Mouse (Mus musculus): ENCODE data around the gene Spry2. TPM values are rescaled to one million over a fixed set of nuclear protein-coding genes. Genes with fewer than 3 reads are reported as not detected.
A peak's percentile ranks its signal among the peaks of the same experiment; 100 is the strongest.

The Spry2 gene
- polyA plus RNA-seq, 2 experiments = 1.1 to 3.1 TPM

- peak overlapping the region; percentile 62 to 64 for H3K4me3 ChIP-seq (ENCODE audit: insufficient read depth in 1 of 2, low read depth in 2 of 2, low read length in 2 of 2)
- ATAC-seq (ENCODE audit: insufficient read depth) (0 out of 2 replicates have a peak, but pooled peaks have one; percentile 12), DNase-seq (ENCODE audit: low read depth in 3 of 3, low spot score in 3 of 3) (no peak)
- H3K9ac ChIP-seq (replicated peaks) = no peak overlapping the region
- peak overlapping the region; percentile 69 for H3K4me2 ChIP-seq (ENCODE audit: low read depth)
- peaks cover 0 to 6% of the 10 kb centered on the region in 2 experiments; a peak in 1 of 4 replicates for H3K4me1 ChIP-seq (replicated peaks; ENCODE audit: control insufficient read depth in 2 of 2, insufficient read depth in 2 of 2, low read length in 1 of 2)
- under 1% methylated on average over 58 of the region's 58 CpGs for WGBS (ENCODE audit: insufficient replicate concordance)
- no peaks in the 10 kb centered on the region for H3K9me3 ChIP-seq (ENCODE audit: control insufficient read depth, low read length)
- TF ChIP-seq EP300 (IDR thresholded peaks at IDR 0.05; ENCODE audit: low read depth) (no peak), CTCF (IDR thresholded peaks at IDR 0.05; ENCODE audit: low read depth) (peak; percentile 65)
- no peaks in the 10 kb centered on the region for H3K36me3 ChIP-seq (replicated peaks; ENCODE audit: control insufficient read depth, insufficient read depth, low read depth)
- no peak overlapping the region for H3K27ac ChIP-seq
- peaks cover 40% of the 10 kb centered on the region for H3K27me3 ChIP-seq (ENCODE audit: control insufficient read depth, insufficient read depth, low read length)
Measured at GRCm38 (mm10) chr14:105898266-105899111, 1.9 kb upstream of the Spry2 start.

- WGBS (ENCODE audit: insufficient replicate concordance) = 0% methylated on average over 19 of the region's 28 CpGs
Measured at GRCm38 (mm10) chr14:105897569-105898101, 1.0 kb upstream of the Spry2 start.

DNA sequence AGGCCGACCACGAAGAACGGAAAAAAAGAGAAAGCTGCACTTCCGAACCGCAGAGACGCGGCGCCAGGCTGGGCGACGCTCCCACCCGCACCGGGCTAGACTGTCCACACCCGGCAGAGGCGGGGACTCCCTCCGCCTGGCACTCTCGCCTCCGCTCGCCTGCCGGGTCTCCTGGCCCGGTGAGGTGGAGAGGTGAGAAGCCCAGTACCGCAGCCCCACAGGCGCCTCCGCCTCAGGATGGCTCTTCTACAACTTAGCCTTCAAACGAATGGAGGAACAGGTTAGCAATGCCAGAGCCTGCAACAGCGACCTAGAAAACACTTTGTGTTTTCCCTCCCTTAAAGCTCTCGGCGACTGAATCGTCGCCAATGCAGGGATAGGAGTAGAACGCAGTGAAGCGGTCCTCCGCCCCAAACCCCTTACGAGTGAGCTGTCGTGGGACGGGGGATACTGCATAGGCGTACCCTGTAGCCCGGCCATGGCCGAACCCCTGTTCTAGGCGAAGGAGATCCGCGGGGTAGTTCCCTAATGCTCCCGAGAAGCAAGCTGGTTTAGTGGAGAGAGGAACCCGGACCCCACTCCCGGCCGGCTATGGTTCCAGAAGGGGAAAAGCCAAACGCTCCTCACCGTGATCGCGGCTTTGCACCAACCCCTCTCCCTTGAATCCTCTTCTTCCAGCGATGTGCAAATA, 513 bp downstream of the Spry2 start:
- H3K36me3 ChIP-seq (replicated peaks; ENCODE audit: control insufficient read depth, insufficient read depth, low read depth) = no peaks in the 10 kb centered on the region
- no peaks in the 10 kb centered on the region for H3K9me3 ChIP-seq (ENCODE audit: control insufficient read depth, low read length)
- H3K4me1 ChIP-seq (replicated peaks; ENCODE audit: control insufficient read depth in 2 of 2, insufficient read depth in 2 of 2, low read length in 1 of 2) = peaks cover 0 to 6% of the 10 kb centered on the region in 2 experiments; a peak in 2 of 4 replicates
- no peak for DNase-seq (ENCODE audit: low read depth in 3 of 3, low spot score in 3 of 3)
- WGBS (ENCODE audit: insufficient replicate concordance) = under 1% methylated on average over 50 of the region's 50 CpGs
- no peak for ATAC-seq (ENCODE audit: insufficient read depth)
- peaks cover 40% of the 10 kb centered on the region for H3K27me3 ChIP-seq (ENCODE audit: control insufficient read depth, insufficient read depth, low read length)
- peak overlapping the region; percentile 62 to 65 for H3K4me3 ChIP-seq (ENCODE audit: insufficient read depth in 1 of 2, low read depth in 2 of 2, low read length in 2 of 2)
- TF ChIP-seq CTCF (IDR thresholded peaks at IDR 0.05; ENCODE audit: low read depth) (no peak), EP300 (IDR thresholded peaks at IDR 0.05; ENCODE audit: low read depth) (no peak)
- peak overlapping the region; percentile 53 for H3K9ac ChIP-seq (replicated peaks)
- no peak overlapping the region; the same call in 1 of the 2 replicates for H3K27ac ChIP-seq
- H3K4me2 ChIP-seq (ENCODE audit: low read depth) = peak overlapping the region; percentile 69

More at GRCm38 (mm10) chr14:105897569-105898101, 1.0 kb upstream of the Spry2 start:
- Histone ChIP-seq H3K27me3 (ENCODE audit: control insufficient read depth, insufficient read depth, low read length) (peaks cover 40% of the 10 kb centered on the region), H3K27ac (peak overlapping the region; percentile 26), H3K4me3 (ENCODE audit: insufficient read depth in 1 of 2, low read depth in 2 of 2, low read length in 2 of 2) (peak overlapping the region; percentile 57 to 62), H3K9me3 (ENCODE audit: control insufficient read depth, low read length) (no peaks in the 10 kb centered on the region), H3K4me1 (replicated peaks; ENCODE audit: control insufficient read depth in 2 of 2, insufficient read depth in 2 of 2, low read length in 1 of 2) (peaks cover 0 to 6% of the 10 kb centered on the region in 2 experiments; a peak in 2 of 4 replicates), H3K4me2 (ENCODE audit: low read depth) (peak overlapping the region; percentile 69), H3K36me3 (replicated peaks; ENCODE audit: control insufficient read depth, insufficient read depth, low read depth) (no peaks in the 10 kb centered on the region), H3K9ac (replicated peaks) (peak overlapping the region; percentile 2)
- DNase-seq (ENCODE audit: low read depth in 3 of 3, low spot score in 3 of 3) = no peak
- TF ChIP-seq EP300 (IDR thresholded peaks at IDR 0.05; ENCODE audit: low read depth) (no peak), CTCF (IDR thresholded peaks at IDR 0.05; ENCODE audit: low read depth) (no peak)
- peak; percentile 27; the same call in 1 of the 2 replicates for ATAC-seq (ENCODE audit: insufficient read depth)

- Histone ChIP-seq H3K36me3 (replicated peaks; ENCODE audit: control insufficient read depth, insufficient read depth, low read depth) (no peaks in the 10 kb centered on the region), H3K9ac (replicated peaks) (peak overlapping the region; percentile 53), H3K27ac (no peak overlapping the region), H3K9me3 (ENCODE audit: control insufficient read depth, low read length) (no peaks in the 10 kb centered on the region), H3K4me2 (ENCODE audit: low read depth) (peak overlapping the region; percentile 69), H3K4me1 (replicated peaks; ENCODE audit: control insufficient read depth in 2 of 2, insufficient read depth in 2 of 2, low read length in 1 of 2) (peaks cover 0 to 6% of the 10 kb centered on the region in 2 experiments; a peak in 2 of 4 replicates), H3K27me3 (ENCODE audit: control insufficient read depth, insufficient read depth, low read length) (peaks cover 40% of the 10 kb centered on the region), H3K4me3 (ENCODE audit: insufficient read depth in 1 of 2, low read depth in 2 of 2, low read length in 2 of 2) (peak overlapping the region; percentile 62 to 65)
- ATAC-seq (ENCODE audit: insufficient read depth) (no peak), DNase-seq (ENCODE audit: low read depth in 3 of 3, low spot score in 3 of 3) (no peak)
- TF ChIP-seq EP300 (IDR thresholded peaks at IDR 0.05; ENCODE audit: low read depth) (no peak), CTCF (IDR thresholded peaks at IDR 0.05; ENCODE audit: low read depth) (no peak)
- under 1% methylated on average over 35 of the region's 36 CpGs for WGBS (ENCODE audit: insufficient replicate concordance)
Measured at GRCm38 (mm10) chr14:105894971-105895873, 1.4 kb downstream of the Spry2 start.

Measured in liver, embryonic 14.5 days (tissue).